Mouse (Mus musculus): ENCODE data around the gene Map3k11.

DNA sequence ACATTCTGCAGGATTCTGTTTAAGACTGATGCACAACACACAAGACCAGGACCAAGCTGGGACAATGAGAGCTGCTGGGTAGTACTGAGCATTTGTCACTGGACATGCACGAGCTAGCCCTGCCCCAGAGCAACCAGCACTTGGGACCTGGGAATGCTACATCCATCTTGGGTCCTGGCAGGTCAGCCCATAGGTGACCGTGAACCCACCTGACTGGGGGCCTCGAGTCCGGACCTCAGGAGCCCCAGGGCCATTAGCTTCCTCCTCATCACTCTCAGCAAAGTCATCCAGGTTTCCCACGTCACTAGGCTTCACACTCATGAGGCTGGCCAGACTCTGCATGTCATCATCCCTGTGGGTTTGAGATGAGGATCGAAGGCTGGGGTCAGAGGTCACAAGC is 32.7 kb downstream of the Map3k11 start:
- no peak for TF ChIP-seq CTCF (IDR thresholded peaks at IDR 0.05; ENCODE audit: extremely low read depth, insufficient read depth, low read length)
- TF ChIP-seq POLR2A (IDR thresholded peaks at IDR 0.05; ENCODE audit: extremely low read depth, insufficient read depth, low read length), result no peak
